Mouse (Mus musculus) neural tube, embryonic 14.5 days (tissue): Measurements from ENCODE around the gene Pex26. TPM values are rescaled to one million over a fixed set of nuclear protein-coding genes. Genes with fewer than 3 reads are reported as not detected.

Source experiments
- ATAC-seq: fragments of 200-750 bp; cut with Nextera tagmentation; 2 replicates; pipeline ENCODE4 v1.8.0; 2017; ENCODE audit warnings: low read depth, mild to moderate bottlenecking, moderate TSS enrichment, moderate library complexity
- H3K27ac ChIP-seq: fragments of 300-500 bp; sonication (generic); 2 replicates; pipeline ENCODE4 v1.5.1; 2014; ENCODE audit warnings: low read depth, mild to moderate bottlenecking, control low read depth, low read length, moderate library complexity, mixed read lengths
- H3K27me3 ChIP-seq: fragments of 300-500 bp; sonication (generic); 2 replicates; pipeline ENCODE4 v1.6.1; 2014; ENCODE audit warnings: low read length; ENCODE audit not compliant: control insufficient read depth, insufficient read depth
- H3K36me3 ChIP-seq: fragments of 300-500 bp; sonication (generic); 2 replicates; pipeline ENCODE4 v1.6.1; 2014; ENCODE audit warnings: low read length, mixed read lengths; ENCODE audit not compliant: control insufficient read depth, insufficient read depth
- H3K4me1 ChIP-seq: fragments of 300-500 bp; sonication (generic); 2 replicates; pipeline ENCODE4 v1.6.1; 2014; ENCODE audit warnings: low read length; ENCODE audit not compliant: control insufficient read depth, insufficient read depth
- H3K4me2 ChIP-seq: fragments of 300-500 bp; sonication (generic); 2 replicates; pipeline ENCODE4 v1.6.1; 2014; ENCODE audit warnings: mild to moderate bottlenecking, low read depth, low read length, control low read depth
- H3K4me3 ChIP-seq: fragments of 300-500 bp; sonication (generic); 2 replicates; pipeline ENCODE4 v1.5.1; 2014; ENCODE audit warnings: low read depth, low read length, control low read depth, mixed read lengths
- H3K9ac ChIP-seq: fragments of 300-500 bp; sonication (generic); replicated peaks from 2 replicates; pipeline ENCODE4 v1.6.1; 2014; ENCODE audit warnings: low read depth, mild to moderate bottlenecking, control low read depth, low read length, mixed read lengths
- H3K9me3 ChIP-seq: fragments of 300-500 bp; sonication (generic); 2 replicates; pipeline ENCODE4 v1.6.1; 2016; ENCODE audit warnings: low read length; ENCODE audit not compliant: control insufficient read depth
- WGBS: fragments of 180-500 bp; shearing (Covaris S2); extraction: QIAGEN DNeasy Blood & Tissue Kit; methylation state at CpG from one replicate; pipeline ENCODE4 v1.1.7; 2014; 5-methylcytosine and 5-hydroxymethylcytosine counted together
- polyA plus RNA-seq: library from polyadenylated mRNA; unstranded; fragments of >200 nt; fragmentation: Nextera tagmentation; extraction: Ambion mirVana; gene quantifications from 2 replicates; pipeline ENCODE4 v1.2.1, GENCODE M21; 2014

The Pex26 gene
- polyA plus RNA-seq, 1 experiment from 2014 or later = 13.7 TPM

DNA sequence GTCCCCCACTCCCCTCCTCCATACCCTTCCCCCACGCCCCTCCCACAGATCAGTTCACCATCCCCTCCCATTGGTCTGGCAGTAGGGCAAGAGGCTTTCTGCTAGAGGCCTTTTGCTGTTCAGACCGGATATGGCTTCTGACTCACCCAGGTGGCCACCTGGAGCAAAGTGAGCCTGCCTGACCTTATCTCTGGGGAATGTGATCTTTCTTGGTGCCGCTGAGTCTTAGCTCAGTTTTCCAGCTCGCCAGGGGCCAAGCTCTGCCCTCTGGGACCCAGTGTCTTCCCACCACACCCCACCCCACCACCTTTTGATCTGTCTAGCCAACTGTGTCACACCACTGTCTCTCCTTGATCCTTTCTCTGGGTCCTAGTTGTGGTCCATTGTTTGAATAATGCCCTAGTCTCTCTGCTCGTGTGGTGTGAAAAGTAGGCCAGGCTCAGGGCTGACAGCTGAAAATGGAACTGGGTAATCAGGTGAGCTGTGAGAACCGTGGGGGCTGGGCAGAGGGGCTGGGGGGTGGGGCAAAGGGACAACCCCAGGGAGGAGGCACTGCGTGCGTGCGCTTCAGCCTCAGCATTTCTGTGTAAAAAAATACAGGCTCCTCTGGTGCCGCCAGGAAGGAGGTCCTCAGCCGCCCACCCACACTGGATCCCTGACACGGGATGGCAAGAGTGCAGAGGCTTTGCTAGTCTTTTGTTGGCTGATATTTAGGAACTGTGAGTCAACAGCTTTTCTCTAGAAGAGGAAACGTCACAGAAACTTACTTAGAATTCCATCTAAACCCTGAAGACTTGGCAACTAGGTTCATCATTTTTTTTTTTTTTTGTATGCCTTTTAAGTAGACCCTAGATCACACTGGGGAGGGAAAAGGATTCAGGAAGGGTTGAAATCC lies 10.8 kb downstream of the Pex26 start:
- ATAC-seq = no peak
- no peaks in the 10 kb centered on the region for H3K27me3 ChIP-seq
- WGBS = 51% methylated on average over 13 of the region's 13 CpGs

DNA sequence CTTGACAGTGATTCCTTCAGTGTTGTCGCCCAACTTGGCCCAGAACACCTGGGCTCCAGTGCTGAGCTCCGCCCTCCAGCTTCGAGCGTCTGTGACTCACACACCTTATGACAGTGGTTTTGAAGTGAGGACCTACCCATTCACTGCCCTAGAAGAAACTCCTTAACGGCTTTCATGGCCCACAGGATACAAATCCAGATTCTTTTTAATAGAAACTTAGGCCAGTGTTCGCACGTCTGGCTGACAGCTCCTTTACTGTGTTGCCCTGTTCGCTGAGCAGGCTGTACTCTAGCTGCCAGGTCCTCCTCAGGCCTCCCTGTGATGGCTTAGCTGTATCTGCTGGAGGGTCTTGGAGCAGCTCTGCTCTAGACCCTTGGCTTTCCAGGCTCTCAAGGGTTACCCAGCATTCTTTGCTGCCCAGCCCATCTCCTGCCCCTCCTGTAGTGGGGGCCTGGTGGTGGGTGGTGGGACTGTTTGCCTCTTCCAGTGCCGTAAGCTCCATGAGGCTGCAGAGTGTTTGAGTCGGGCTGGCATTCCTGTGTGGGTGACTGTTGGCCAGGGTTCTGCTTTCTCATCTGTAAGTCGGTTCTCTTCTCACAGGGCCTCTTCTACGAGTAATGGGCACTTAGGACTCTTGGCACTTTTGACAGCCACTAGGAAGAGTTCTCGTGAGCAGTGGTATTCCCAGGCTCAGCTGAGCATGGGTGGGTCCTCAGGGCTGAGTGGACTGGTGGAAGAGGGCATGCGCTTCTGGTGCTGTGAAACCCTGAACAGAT lies 11.7 kb downstream of the Pex26 start:
- Histone ChIP-seq H3K4me2 (no peak overlapping the region), H3K27me3 (no peaks in the 10 kb centered on the region), H3K9ac (no peak overlapping the region), H3K9me3 (no peaks in the 10 kb centered on the region), H3K36me3 (peaks cover 18% of the 10 kb centered on the region; the same call in 1 of the 2 replicates), H3K4me1 (no peaks in the 10 kb centered on the region), H3K27ac (no peak overlapping the region), H3K4me3 (no peak overlapping the region)
- no peak for ATAC-seq
- WGBS = 80% methylated on average over 14 of the region's 14 CpGs

More for the DNA sequence above, 10.8 kb downstream of the Pex26 start:
- Histone ChIP-seq H3K4me1 (no peaks in the 10 kb centered on the region), H3K9ac (no peak overlapping the region), H3K27ac (no peak overlapping the region), H3K9me3 (no peaks in the 10 kb centered on the region), H3K4me3 (no peak overlapping the region), H3K4me2 (no peak overlapping the region), H3K36me3 (peaks cover 18% of the 10 kb centered on the region; the same call in 1 of the 2 replicates)

DNA sequence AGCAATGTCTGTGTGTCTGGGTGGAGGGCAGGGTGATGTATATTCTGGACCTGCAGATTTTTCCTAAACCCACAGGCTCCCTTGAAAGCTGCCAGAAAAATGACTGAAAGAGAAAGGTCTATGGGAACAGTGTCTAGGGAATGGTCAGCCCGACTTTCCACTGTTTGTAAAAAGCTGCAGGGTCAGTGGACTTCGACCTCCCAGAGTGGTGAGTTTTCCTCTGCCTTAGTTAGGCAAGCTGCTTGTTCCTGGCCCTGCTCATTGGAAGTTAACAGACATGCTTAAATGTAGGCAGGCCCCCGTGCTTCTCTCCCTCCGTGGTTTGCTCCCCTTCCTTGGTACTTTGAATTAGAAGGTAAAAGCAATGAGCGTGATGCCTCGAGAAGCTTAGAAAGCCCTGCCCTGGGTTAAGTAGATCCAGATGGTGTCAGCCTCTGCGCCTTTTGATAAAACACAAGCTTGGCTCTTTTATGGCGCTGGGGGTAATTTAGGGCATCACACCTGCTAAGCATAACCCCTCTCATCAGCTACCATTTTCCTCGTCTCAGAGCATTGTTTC lies 14.4 kb downstream of the Pex26 start:
- Histone ChIP-seq H3K4me2 (no peak overlapping the region), H3K4me1 (no peaks in the 10 kb centered on the region), H3K27ac (no peak overlapping the region), H3K27me3 (no peaks in the 10 kb centered on the region), H3K36me3 (peaks cover 14% of the 10 kb centered on the region; the same call in 1 of the 2 replicates), H3K9me3 (no peaks in the 10 kb centered on the region), H3K4me3 (no peak overlapping the region), H3K9ac (no peak overlapping the region)
- no peak for ATAC-seq
- WGBS = 42% methylated on average over 9 of the region's 9 CpGs

DNA sequence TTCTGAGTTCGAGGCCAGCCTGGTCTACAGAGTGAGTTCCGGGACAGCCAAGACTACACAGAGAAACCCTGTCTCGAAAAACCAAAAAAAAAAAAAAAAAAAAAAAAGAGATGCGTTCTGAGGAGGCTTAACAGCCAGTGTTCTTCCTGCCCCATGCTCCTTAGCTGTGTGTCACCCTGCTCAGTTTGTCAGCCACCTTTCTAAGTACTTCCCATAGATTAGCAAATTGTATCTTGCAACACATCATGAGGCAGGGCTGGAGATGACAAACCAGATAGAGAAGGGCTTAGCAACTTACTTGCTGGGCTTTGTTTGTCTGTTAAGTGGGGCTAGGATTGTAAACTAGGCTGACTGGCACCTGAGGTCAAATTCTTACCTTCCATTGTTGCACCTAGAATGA lies 17.0 kb downstream of the Pex26 start:
- Histone ChIP-seq H3K9me3 (no peaks in the 10 kb centered on the region), H3K27me3 (no peaks in the 10 kb centered on the region), H3K9ac (no peak overlapping the region), H3K4me2 (no peak overlapping the region), H3K36me3 (no peaks in the 10 kb centered on the region), H3K4me1 (no peaks in the 10 kb centered on the region), H3K4me3 (no peak overlapping the region), H3K27ac (no peak overlapping the region)
- ATAC-seq = no peak
- 93% methylated on average over 3 of the region's 4 CpGs for WGBS

DNA sequence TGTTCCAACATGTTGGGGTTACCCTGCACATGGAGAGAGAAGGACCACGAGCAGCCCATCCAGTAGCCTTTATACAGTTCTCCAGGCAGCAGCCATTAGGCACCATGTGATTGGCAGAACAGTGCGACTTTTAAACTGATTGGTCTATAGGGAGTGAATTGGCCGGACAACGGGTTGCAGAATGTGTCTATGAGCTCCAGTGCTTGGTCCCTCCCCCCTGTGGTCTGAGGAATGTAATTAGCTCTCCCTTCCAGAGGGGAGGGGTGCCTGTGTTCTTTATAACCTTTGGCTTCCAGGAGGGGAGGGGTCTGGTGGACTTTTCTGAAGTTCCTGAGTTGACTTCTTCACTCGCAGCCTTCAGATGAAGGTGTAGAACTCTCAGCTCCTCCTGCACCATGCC lies 18.6 kb downstream of the Pex26 start:
- Histone ChIP-seq H3K9me3 (no peaks in the 10 kb centered on the region), H3K4me1 (no peaks in the 10 kb centered on the region), H3K9ac (no peak overlapping the region), H3K4me2 (no peak overlapping the region), H3K36me3 (no peaks in the 10 kb centered on the region), H3K27me3 (no peaks in the 10 kb centered on the region), H3K4me3 (no peak overlapping the region), H3K27ac (no peak overlapping the region)
- ATAC-seq = no peak
- WGBS = 58% methylated on average over 5 of the region's 5 CpGs

DNA sequence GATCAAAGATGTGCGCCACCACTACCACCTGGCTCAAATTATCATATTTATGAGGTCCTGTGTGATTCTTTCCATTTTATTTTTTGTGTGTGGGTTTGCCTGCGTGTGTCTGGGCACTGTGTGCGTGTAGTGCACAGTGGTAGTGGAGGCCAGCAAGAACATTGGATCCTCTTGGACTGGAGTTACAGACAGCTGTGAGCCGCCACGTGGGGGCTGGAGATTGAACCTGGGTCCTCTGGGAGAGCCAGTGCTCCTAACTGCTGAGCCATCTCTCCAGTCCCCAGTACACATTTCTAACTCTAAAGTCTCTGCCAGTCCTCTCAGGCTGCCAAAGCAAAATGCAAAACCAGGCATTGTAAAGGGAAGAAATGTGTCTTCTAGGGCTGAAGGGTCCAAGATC lies 23.0 kb downstream of the Pex26 start:
- Histone ChIP-seq H3K4me2 (no peak overlapping the region), H3K27me3 (0 out of 2 replicates have a peak, but pooled peaks cover 2% of the 10 kb centered on the region), H3K4me1 (peaks cover 12% of the 10 kb centered on the region; the same call in 1 of the 2 replicates), H3K36me3 (no peaks in the 10 kb centered on the region), H3K9ac (no peak overlapping the region), H3K4me3 (no peak overlapping the region), H3K27ac (no peak overlapping the region), H3K9me3 (no peaks in the 10 kb centered on the region)
- 90% methylated on average over 5 of the region's 5 CpGs for WGBS
- no peak for ATAC-seq

DNA sequence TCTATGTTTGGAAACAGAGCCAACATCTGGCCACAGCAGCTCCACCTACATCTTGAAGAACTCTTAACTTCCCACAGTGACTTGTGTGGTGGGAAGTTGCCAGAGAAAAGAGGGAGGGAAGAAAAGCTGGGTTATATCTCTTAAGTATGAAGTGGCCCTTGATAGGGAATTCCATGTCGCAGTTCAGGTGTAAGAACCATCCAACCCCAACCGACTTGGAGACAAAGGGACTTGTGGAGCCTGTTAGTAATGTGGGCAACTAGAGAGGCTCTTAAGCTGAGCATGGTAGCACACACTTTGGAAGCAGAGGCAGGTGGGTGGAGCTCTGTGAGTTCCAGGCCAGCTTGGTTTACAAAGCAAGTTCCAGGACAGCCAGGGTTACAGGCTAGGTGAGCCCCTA lies 26.1 kb downstream of the Pex26 start:
- H3K9ac ChIP-seq = no peak overlapping the region
- no peaks in the 10 kb centered on the region for H3K36me3 ChIP-seq
- H3K27ac ChIP-seq = no peak overlapping the region
- H3K4me3 ChIP-seq = no peak overlapping the region
- no peak overlapping the region for H3K4me2 ChIP-seq
- 87% methylated on average over 2 of the region's 2 CpGs for WGBS
- no peak for ATAC-seq
- no peaks in the 10 kb centered on the region for H3K9me3 ChIP-seq
- peaks cover 12% of the 10 kb centered on the region; the same call in 1 of the 2 replicates for H3K4me1 ChIP-seq
- 0 out of 2 replicates have a peak, but pooled peaks cover 2% of the 10 kb centered on the region for H3K27me3 ChIP-seq

DNA sequence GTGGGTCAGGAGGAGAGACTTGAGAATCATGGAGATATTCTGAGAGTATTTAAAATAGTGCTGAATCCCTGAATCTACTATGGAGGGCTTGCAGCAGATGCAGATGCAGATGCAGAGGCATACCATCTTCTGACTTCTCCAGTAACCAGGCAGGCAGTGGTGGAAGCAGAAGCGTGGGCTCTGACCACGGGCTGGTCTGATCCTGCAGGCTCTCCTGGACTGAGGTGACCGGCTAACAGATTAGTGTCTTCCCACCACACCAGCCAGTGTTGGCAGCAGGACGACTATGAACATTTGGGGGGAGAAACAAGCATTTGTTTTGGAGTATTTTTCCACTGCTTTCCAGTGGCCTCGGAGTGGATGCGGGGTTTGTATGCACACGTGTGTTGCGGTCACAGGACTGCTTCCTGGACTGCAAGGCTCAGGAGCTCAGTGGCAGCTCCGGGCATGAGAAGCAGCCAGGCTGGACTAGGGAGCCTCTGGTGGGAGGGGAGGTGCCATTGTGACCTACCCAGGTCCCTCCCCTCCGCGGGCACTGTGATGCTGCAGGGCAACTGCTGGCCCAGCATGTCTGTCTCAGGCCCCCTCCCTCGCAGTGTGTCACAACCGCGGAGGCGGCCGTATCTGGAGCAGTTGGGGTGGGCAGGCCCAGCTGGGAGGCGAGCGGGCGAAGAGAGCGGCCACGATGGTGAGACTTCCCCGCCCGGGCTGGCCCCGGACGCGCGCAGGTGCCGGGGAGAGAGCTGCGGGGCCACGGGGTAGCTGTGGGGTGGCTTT lies 26.9 kb downstream of the Pex26 start, which contains the start of gene Tuba8:
Gene Tuba8, plus strand, starts transcription at position 548 of the 777 bp plus-strand sequence.
- Histone ChIP-seq H3K4me3 (peak within 1 kb of the TSS; percentile 43), H3K4me1 (peaks cover 12% of the 10 kb centered on the region; the same call in 1 of the 2 replicates), H3K9ac (peak within 1 kb of the TSS; percentile 57), H3K27ac (no peak within 1 kb of the TSS), H3K27me3 (0 out of 2 replicates have a peak, but pooled peaks cover 2% of the 10 kb centered on the region), H3K36me3 (no peaks in the 10 kb centered on the region), H3K9me3 (no peaks in the 10 kb centered on the region), H3K4me2 (peak within 1 kb of the TSS; percentile 94)
- peak; percentile 82 for ATAC-seq
- WGBS = 4% methylated on average over 30 of the region's 30 CpGs
